Mouse (Mus musculus) kidney, adult 2 months (tissue): ENCODE data around the gene Dok1.

Experiments used
- CTCF ChIP-seq: fragments of 200-500 bp; conservative IDR thresholded peaks from 2 replicates; pipeline ENCODE4 v1.5.1; 2011; ENCODE audit warnings: low read depth, mild to moderate bottlenecking, control low read depth, low read length, moderate library complexity, mixed read lengths; ENCODE audit not compliant: insufficient read depth, insufficient read length
- POLR2A ChIP-seq: fragments of 200-500 bp; IDR thresholded peaks from one replicate; pipeline ENCODE4 v1.6.1; 2011; ENCODE audit warnings: low read depth, low read length, control low read depth

DNA sequence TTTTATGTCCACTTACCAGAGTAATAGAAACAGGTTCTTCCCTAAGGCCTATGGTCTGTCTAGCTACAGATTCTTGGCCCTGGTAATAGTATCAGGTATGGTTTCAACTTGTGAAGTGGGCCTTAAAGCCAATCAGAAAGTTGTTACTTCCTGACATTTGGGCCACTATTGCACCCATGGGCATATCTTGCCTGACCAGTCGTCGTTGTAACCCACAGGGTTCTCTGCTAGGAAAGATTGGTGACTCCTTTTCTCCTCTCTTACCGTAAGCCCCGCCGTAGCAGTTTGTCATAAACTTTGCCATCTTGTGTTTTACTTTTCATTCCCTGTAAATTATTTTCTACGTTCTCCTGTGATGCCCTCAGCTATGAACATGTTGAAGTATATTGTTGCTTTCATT, 13.2 kb downstream of the Dok1 start:
- TF ChIP-seq CTCF (no peak), POLR2A (no peak)
